Comparison of ENCODE assay signal across 10 mouse cellular contexts in the genomic region with DNA sequence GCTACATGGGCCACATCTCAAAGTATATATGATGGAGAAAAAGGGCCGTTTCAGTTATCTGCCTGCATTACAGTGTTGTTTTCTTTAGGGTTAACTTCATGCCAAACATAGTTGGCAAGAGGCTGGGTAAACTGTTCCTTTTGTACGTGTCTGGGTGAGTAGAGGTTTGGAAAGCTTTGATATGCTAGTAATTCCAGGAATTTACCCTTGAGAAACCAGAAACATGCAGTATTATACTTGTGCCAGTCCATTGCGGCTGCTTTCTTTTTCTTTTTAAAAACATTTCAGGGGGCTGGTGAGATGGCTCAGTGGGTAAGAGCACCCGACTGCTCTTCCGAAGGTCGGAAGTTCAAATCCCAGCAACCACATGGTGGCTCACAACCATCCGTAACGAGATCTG. TPM values are rescaled to one million over a fixed set of nuclear protein-coding genes. Genes with fewer than 3 reads are reported as not detected.
A peak's percentile ranks its signal among the peaks of the same experiment; 100 is the strongest.
DNase-seq lines count a peak whose midpoint lies in the region; ATAC-seq and TF ChIP-seq lines count a peak whose summit lies in the region.
"Had no signal": no experiment of that assay in that cellular context is flagged by ENCODE, and none has a peak within 500 bp of the region (broad histone marks: within the 10 kb centered on the region; RNA-seq: fewer than 3 reads in every experiment).

No protein-coding gene starts in this region.

- DNase-seq in cerebellum, adult 2 months, result no peak
- DNase-seq in cerebellum, adult 9-11 months, result no peak
- DNase-seq in lung, postnatal 0 days (ENCODE audit: low spot score), result peak; percentile 78
- DNase-seq in lung, adult 18-20 months, result no peak
- no peak for DNase-seq in stomach, postnatal 0 days (ENCODE audit: low spot score)
- no peak for DNase-seq in left cerebral cortex, postnatal 10 days (ENCODE audit: extremely low spot score in 1 of 2, low spot score in 2 of 2)
- no peak for DNase-seq in layer of hippocampus, postnatal 36 days
- DNase-seq: thymus, adult 2 months had no signal

- peak overlapping the region; percentile 85 for H3K4me3 ChIP-seq in cerebellum, adult 2 months (replicated peaks; ENCODE audit: insufficient read depth, low read depth, low read length)
- no peak overlapping the region for H3K4me3 ChIP-seq in lung, postnatal 0 days (ENCODE audit: low read depth, low read length)
- H3K4me3 ChIP-seq in limb, embryonic 12.5 days (replicated peaks), result peak overlapping the region; percentile 59
- 0 out of 2 replicates have a peak overlapping the region, but pooled peaks have one; percentile 72 for H3K4me3 ChIP-seq in stomach, postnatal 0 days (ENCODE audit: low read depth, low read length)

- H3K4me2 ChIP-seq in lung, postnatal 0 days (replicated peaks; ENCODE audit: low read depth, low read length), result no peak overlapping the region
- H3K4me2 ChIP-seq in limb, embryonic 12.5 days, result peak overlapping the region; percentile 83
- peak overlapping the region; percentile 93 for H3K4me2 ChIP-seq in stomach, postnatal 0 days (replicated peaks; ENCODE audit: low read depth)

- no peak for TF ChIP-seq POLR2A in cerebellum, adult 2 months (IDR thresholded peaks at IDR 0.05; ENCODE audit: borderline replicate concordance, insufficient read depth, low read length)

- peak; percentile 94 for TF ChIP-seq EP300 in lung, postnatal 0 days (IDR thresholded peaks at IDR 0.05)
- no peak for TF ChIP-seq EP300 in stomach, postnatal 0 days (optimal IDR thresholded peaks at IDR 0.05)

- no peak overlapping the region for H3K9ac ChIP-seq in lung, postnatal 0 days (replicated peaks; ENCODE audit: low read depth)
- peak overlapping the region; percentile 74; the same call in 1 of the 2 replicates for H3K9ac ChIP-seq in limb, embryonic 12.5 days (replicated peaks)
- no peak overlapping the region for H3K9ac ChIP-seq in stomach, postnatal 0 days (ENCODE audit: low read length)

- ATAC-seq in lung, postnatal 0 days, result peak; percentile 55
- ATAC-seq in limb, embryonic 12.5 days (ENCODE audit: insufficient number of reproducible peaks, insufficient read depth, low FRiP score, low TSS enrichment, low read depth), result no peak
- ATAC-seq in stomach, postnatal 0 days (ENCODE audit: low FRiP score, low TSS enrichment), result no peak

- WGBS in cerebellum, adult 2 months, result 42% methylated on average over 8 of the region's 8 CpGs
- WGBS in lung, postnatal 0 days, result 38% methylated on average over 6 of the region's 8 CpGs
- WGBS in limb, embryonic 12.5 days, result 70% methylated on average over 8 of the region's 8 CpGs
- WGBS in stomach, postnatal 0 days, result 53% methylated on average over 6 of the region's 8 CpGs

- H3K4me1 ChIP-seq in cerebellum, adult 2 months (ENCODE audit: control insufficient read depth, insufficient read depth, low read length), result peaks cover 3% of the 10 kb centered on the region
- peaks cover 9% of the 10 kb centered on the region for H3K4me1 ChIP-seq in lung, postnatal 0 days (ENCODE audit: insufficient read depth, low read depth, low read length)
- H3K4me1 ChIP-seq in limb, embryonic 12.5 days (replicated peaks), result peaks cover 25% of the 10 kb centered on the region
- 0 out of 2 replicates have a peak, but pooled peaks cover 4% of the 10 kb centered on the region for H3K4me1 ChIP-seq in stomach, postnatal 0 days (replicated peaks; ENCODE audit: control insufficient read depth, insufficient read depth)

- TF ChIP-seq CTCF in cerebellum, adult 2 months (IDR thresholded peaks at IDR 0.05; ENCODE audit: borderline replicate concordance, insufficient read depth, low read depth, low read length), result no peak
- no peak for TF ChIP-seq CTCF in lung, postnatal 0 days (IDR thresholded peaks at IDR 0.05)
- no peak for TF ChIP-seq CTCF in stomach, postnatal 0 days (IDR thresholded peaks at IDR 0.05; ENCODE audit: low read depth)

- intact Hi-C loops in left cerebral cortex, postnatal 10 days (cut with DNase I), result no loop called here

- H3K36me3 ChIP-seq in lung, postnatal 0 days (ENCODE audit: insufficient read depth, low read length), result 0 out of 2 replicates have a peak, but pooled peaks cover 3% of the 10 kb centered on the region
- peaks cover 24% of the 10 kb centered on the region for H3K36me3 ChIP-seq in limb, embryonic 12.5 days
- H3K36me3 ChIP-seq in stomach, postnatal 0 days (ENCODE audit: control insufficient read depth, insufficient read depth, low read length), result peaks cover 7% of the 10 kb centered on the region; the same call in 1 of the 2 replicates

- H3K9me3 ChIP-seq in lung, postnatal 0 days (ENCODE audit: low read length), result no peaks in the 10 kb centered on the region
- H3K9me3 ChIP-seq in limb, embryonic 12.5 days, result 0 out of 2 replicates have a peak, but pooled peaks cover 13% of the 10 kb centered on the region
- no peaks in the 10 kb centered on the region for H3K9me3 ChIP-seq in stomach, postnatal 0 days (ENCODE audit: control insufficient read depth, low read length)

- no peaks in the 10 kb centered on the region for H3K27me3 ChIP-seq in cerebellum, adult 2 months (ENCODE audit: control insufficient read depth, insufficient read depth, low read length)
- H3K27me3 ChIP-seq in lung, postnatal 0 days (replicated peaks; ENCODE audit: insufficient read depth, low read length), result no peaks in the 10 kb centered on the region
- peaks cover 33% of the 10 kb centered on the region for H3K27me3 ChIP-seq in limb, embryonic 12.5 days
- H3K27me3 ChIP-seq in stomach, postnatal 0 days (ENCODE audit: control insufficient read depth, insufficient read depth, low read length), result no peaks in the 10 kb centered on the region

- peak overlapping the region; percentile 48; the same call in 1 of the 2 replicates for H3K27ac ChIP-seq in cerebellum, adult 2 months (ENCODE audit: insufficient read depth, low read length)
- peak overlapping the region; percentile 81; the same call in 1 of the 2 replicates for H3K27ac ChIP-seq in lung, postnatal 0 days (ENCODE audit: low read length)
- H3K27ac ChIP-seq in limb, embryonic 12.5 days, result no peak overlapping the region
- H3K27ac ChIP-seq in stomach, postnatal 0 days (replicated peaks), result no peak overlapping the region; the same call in 1 of the 2 replicates

RNA-seq across cellular contexts. Expression of gene Zfp579, which starts 1.0 kb away (rescaled TPM):
- 64.8 and 65.2 TPM in 2 replicates for polyA plus RNA-seq in cerebellum, adult 2 months (2012; rRNA removed)
- polyA plus RNA-seq in lung, postnatal 0 days (2015; fragmentation: Nextera tagmentation; extraction: Ambion mirVana), result 29.7 and 30.6 TPM in 2 replicates
- polyA plus RNA-seq in limb, embryonic 12.5 days (2016; fragmentation: Nextera tagmentation; extraction: Ambion mirVana), result 34.0 and 39.9 TPM in 2 replicates
- polyA plus RNA-seq in stomach, postnatal 0 days (2015; fragmentation: Nextera tagmentation; extraction: Ambion mirVana), result 10.9 and 15.0 TPM in 2 replicates
- 10 to 100 TPM; 29.7 to 33.6 TPM for total RNA-seq in left cerebral cortex, postnatal 10 days (2021)
- 10 to 100 TPM; 31.6 to 35.9 TPM for total RNA-seq in layer of hippocampus, postnatal 36 days (2021)

RNA-seq across cellular contexts. Expression of gene Zfp524, which starts 17.3 kb away (rescaled TPM):
- polyA plus RNA-seq in cerebellum, adult 2 months (2012; rRNA removed), result 14.4 and 14.9 TPM in 2 replicates
- 22.4 and 24.6 TPM in 2 replicates for polyA plus RNA-seq in lung, postnatal 0 days (2015; fragmentation: Nextera tagmentation; extraction: Ambion mirVana)
- polyA plus RNA-seq in limb, embryonic 12.5 days (2016; fragmentation: Nextera tagmentation; extraction: Ambion mirVana), result 7.1 and 7.8 TPM in 2 replicates
- 14.0 and 16.3 TPM in 2 replicates for polyA plus RNA-seq in stomach, postnatal 0 days (2015; fragmentation: Nextera tagmentation; extraction: Ambion mirVana)
- 1 to 10 TPM; 4.0 to 4.4 TPM for total RNA-seq in left cerebral cortex, postnatal 10 days (2021)
- 1 to 10 TPM; 6.5 to 8.1 TPM for total RNA-seq in layer of hippocampus, postnatal 36 days (2021)

RNA-seq across cellular contexts. Expression of gene Fiz1, which starts 17.6 kb away (rescaled TPM):
- polyA plus RNA-seq in cerebellum, adult 2 months (2012; rRNA removed), result 28.2 and 29.8 TPM in 2 replicates
- polyA plus RNA-seq in lung, postnatal 0 days (2015; fragmentation: Nextera tagmentation; extraction: Ambion mirVana), result 20.5 and 20.8 TPM in 2 replicates
- polyA plus RNA-seq in limb, embryonic 12.5 days (2016; fragmentation: Nextera tagmentation; extraction: Ambion mirVana), result 57.9 and 58.9 TPM in 2 replicates
- polyA plus RNA-seq in stomach, postnatal 0 days (2015; fragmentation: Nextera tagmentation; extraction: Ambion mirVana), result 14.9 and 17.8 TPM in 2 replicates
- 10 to 100 TPM; 22.0 to 23.7 TPM for total RNA-seq in left cerebral cortex, postnatal 10 days (2021)
- total RNA-seq in layer of hippocampus, postnatal 36 days (2021), result 10 to 100 TPM; 19.6 to 25.1 TPM

RNA-seq across cellular contexts. Expression of gene Gm44973, which starts 18.4 kb away (rescaled TPM):
- polyA plus RNA-seq in cerebellum, adult 2 months (2012; rRNA removed), result not detected in 2 replicates
- 2.1 and 4.4 TPM in 2 replicates for polyA plus RNA-seq in lung, postnatal 0 days (2015; fragmentation: Nextera tagmentation; extraction: Ambion mirVana)
- 1.2 TPM in 1 of 2 replicates, not detected in the other for polyA plus RNA-seq in limb, embryonic 12.5 days (2016; fragmentation: Nextera tagmentation; extraction: Ambion mirVana)
- 3.3 and 3.7 TPM in 2 replicates for polyA plus RNA-seq in stomach, postnatal 0 days (2015; fragmentation: Nextera tagmentation; extraction: Ambion mirVana)
- total RNA-seq in left cerebral cortex, postnatal 10 days (2021), result not detected
- total RNA-seq in layer of hippocampus, postnatal 36 days (2021), result not detected
- total RNA-seq: common myeloid progenitor, adult 5-6 weeks had no signal
- polyA plus RNA-seq: thymus, adult 2 months had no signal

RNA-seq across cellular contexts. Expression of gene Zfp865, which starts 23.2 kb away (rescaled TPM):
- polyA plus RNA-seq in cerebellum, adult 2 months (2012; rRNA removed), result 30.3 and 33.3 TPM in 2 replicates
- polyA plus RNA-seq in lung, postnatal 0 days (2015; fragmentation: Nextera tagmentation; extraction: Ambion mirVana), result 3.4 and 3.8 TPM in 2 replicates
- polyA plus RNA-seq in limb, embryonic 12.5 days (2016; fragmentation: Nextera tagmentation; extraction: Ambion mirVana), result 7.0 and 8.1 TPM in 2 replicates
- polyA plus RNA-seq in stomach, postnatal 0 days (2015; fragmentation: Nextera tagmentation; extraction: Ambion mirVana), result 2.2 and 2.3 TPM in 2 replicates
- total RNA-seq in left cerebral cortex, postnatal 10 days (2021), result 10 to 100 TPM; 35.4 to 36.5 TPM
- total RNA-seq in layer of hippocampus, postnatal 36 days (2021), result 10 to 100 TPM; 33.5 to 39.7 TPM

Comparison
In these comparisons a context has a peak if more than half of its experiments do, and no peak if none do; other contexts are left out.
1. H3K27ac ChIP-seq: peak in cerebellum, adult 2 months (single experiment) and lung, postnatal 0 days (single experiment); none in limb, embryonic 12.5 days (single experiment) and stomach, postnatal 0 days (single experiment).